In genomic region chr11:106568329-106568960, GRCm38 (mm10) we compare ENCODE assay signal across 19 mouse cellular contexts. TPM values are rescaled to one million over a fixed set of nuclear protein-coding genes. Genes with fewer than 3 reads are reported as not detected.
DNase-seq lines count a peak whose midpoint lies in the region; ATAC-seq and TF ChIP-seq lines count a peak whose summit lies in the region.
"Had no signal": no experiment of that assay in that cellular context is flagged by ENCODE, and none has a peak within 500 bp of the region (broad histone marks: within the 10 kb centered on the region; RNA-seq: fewer than 3 reads in every experiment).

No protein-coding gene starts in this region.

- peak in 1 of 2 experiments; percentile 29 for DNase-seq in layer of hippocampus, adult 2 months (ENCODE audit: low spot score in 2 of 2)
- no peak for DNase-seq in layer of hippocampus, adult 11-12 months (ENCODE audit: low spot score)
- DNase-seq in Patski (ENCODE audit: low read depth, low spot score): peak; percentile 73
- peak; percentile 64 for DNase-seq in cerebellum, adult 11 months
- peak; percentile 74 to 75 for DNase-seq in cerebellum, postnatal 10 days
- DNase-seq in kidney, postnatal 10 days: no peak
- DNase-seq in lung, postnatal 4 days: no peak
- DNase-seq: heart, postnatal 10 days; kidney, adult 9 months; kidney, postnatal 4 days; retina, postnatal 1 day; right cerebral cortex, postnatal 4 days; thymus, adult 2 months had no signal

- peak overlapping the region; percentile 78 for H3K27ac ChIP-seq in layer of hippocampus, adult 2 months
- H3K27ac ChIP-seq: embryonic facial prominence, embryonic 10.5 days; forebrain, embryonic 13.5 days; hindbrain, embryonic 12.5 days; liver, embryonic 14.5 days had no signal

- CTCF ChIA-PET in Patski (lab: Charles Lee): interaction anchor here (0.9 to 1.5 kb wide), 2 partner anchors 9 to 14 kb away, joined by 3 read pairs; no protein-coding TSS in a partner anchor

- H3K4me3 ChIP-seq in layer of hippocampus, adult 2 months: no peak overlapping the region
- H3K4me3 ChIP-seq: embryonic facial prominence, embryonic 10.5 days; forebrain, embryonic 13.5 days; hindbrain, embryonic 12.5 days had no signal

- POLR2A ChIA-PET in Patski (lab: Charles Lee): interaction anchor here (0.7 kb wide), 1 partner anchor 14 kb away, joined by 3 read pairs; no protein-coding TSS in a partner anchor

- no peak for TF ChIP-seq CTCF in layer of hippocampus, adult 2 months (conservative IDR thresholded peaks at IDR 0.05)
- TF ChIP-seq CTCF in Patski (IDR thresholded peaks at IDR 0.05): no peak

- peak; percentile 24 for ATAC-seq in Patski
- no peak for ATAC-seq in megakaryocyte-erythroid progenitor cell, adult 5-6 weeks (replicated peaks; ENCODE audit: low FRiP score, low TSS enrichment, poor library complexity, severe bottlenecking)
- ATAC-seq: forebrain, embryonic 13.5 days; midbrain, embryonic 16.5 days had no signal

- no peaks in the 10 kb centered on the region for H3K27me3 ChIP-seq in Patski
- H3K27me3 ChIP-seq: forebrain, embryonic 13.5 days; hindbrain, embryonic 12.5 days had no signal

- in situ Hi-C loops in Patski (cut with MboI; ENCODE audit: low pct_unique_long_range_greater_than_20kb): no loop called here

RNA-seq across cellular contexts. Expression of gene Tex2, which starts 44.8 kb away (rescaled TPM):
- 100 to 1,000 TPM; 144 TPM for total RNA-seq in layer of hippocampus, adult 2 months (2021)
- 16.0 TPM for polyA plus RNA-seq in Patski (2021)
- 23.4 and 24.2 TPM in 2 replicates for total RNA-seq in megakaryocyte-erythroid progenitor cell, adult 5-6 weeks (2014; fragmentation: Nextera tagmentation)
- total RNA-seq in megakaryocyte-erythroid progenitor cell, adult 5-6 weeks (2017): 22.4 and 32.8 TPM in 2 replicates

Comparison
In these comparisons a context has a peak if more than half of its experiments do, and no peak if none do; other contexts are left out.
1. DNase-seq: peak in Patski (single experiment), cerebellum, adult 11 months (single experiment) and cerebellum, postnatal 10 days (2 of 2); none in layer of hippocampus, adult 11-12 months (single experiment), kidney, postnatal 10 days (single experiment) and lung, postnatal 4 days (0 of 2).
2. RNA of gene Tex2, which starts 44.8 kb away (total RNA-seq): 144 TPM in layer of hippocampus, adult 2 months; 22.4 to 32.8 TPM in megakaryocyte-erythroid progenitor cell, adult 5-6 weeks; every median in the first group is over 4 times any median in the second.